Mouse (Mus musculus) myocyte (in vitro differentiated cells): Measurements from ENCODE around the gene Armcx5. TPM values are rescaled to one million over a fixed set of nuclear protein-coding genes. Genes with fewer than 3 reads are reported as not detected.
"Not testable (repeated sequence)": the region's sequence is repeated elsewhere in the genome, so short reads cannot be mapped to it uniquely, and the experiment has no call there.

Experiments
- H3K27me3 ChIP-seq: one replicate; pipeline ENCODE4 v1.6.1; 2011; ENCODE audit not compliant: control insufficient read depth, insufficient read depth, insufficient read length
- H3K36me3 ChIP-seq: one replicate; pipeline ENCODE4 v1.6.1; 2011; ENCODE audit not compliant: control insufficient read depth, insufficient read depth
- H3K4me2 ChIP-seq: one replicate; pipeline ENCODE4 v1.6.1; 2011; ENCODE audit warnings: low read depth, control low read depth
- H3K4me3 ChIP-seq: one replicate; pipeline ENCODE4 v1.5.1; 2011; ENCODE audit warnings: mild to moderate bottlenecking, control low read depth, moderate library complexity
- H3K79me2 ChIP-seq: one replicate; pipeline ENCODE4 v1.6.1; 2011; ENCODE audit not compliant: control insufficient read depth, insufficient read depth
- H3ac ChIP-seq: one replicate; pipeline ENCODE4 v1.6.1; 2011; ENCODE audit not compliant: control insufficient read depth, insufficient read length
- CEBPB ChIP-seq: IDR thresholded peaks from 2 replicates; pipeline ENCODE4 v1.6.1; 2011; ENCODE audit warnings: mild to moderate bottlenecking, moderate library complexity; ENCODE audit not compliant: poor library complexity, insufficient read depth, severe bottlenecking
- E2F4 ChIP-seq: IDR thresholded peaks from one replicate; pipeline ENCODE4 v1.6.1; 2011; ENCODE audit warnings: mild to moderate bottlenecking, control low read depth, moderate library complexity; ENCODE audit not compliant: insufficient read depth
- MAX ChIP-seq: IDR thresholded peaks from one replicate; pipeline ENCODE4 v1.6.1; 2011; ENCODE audit warnings: low read depth, mild to moderate bottlenecking, control low read depth
- MYOD1 ChIP-seq, 3 experiments: IDR thresholded peaks; one replicate each; pipeline ENCODE4 v1.6.1; 2011; ENCODE audit warnings: control low read depth in 2 of 3, low read depth in 2 of 3, mild to moderate bottlenecking in 2 of 3, moderate library complexity in 1 of 3; ENCODE audit not compliant: insufficient read length in 2 of 3, control insufficient read depth in 1 of 3
- MYOG ChIP-seq, 3 experiments: IDR thresholded peaks; one replicate each; pipeline ENCODE4 v1.6.1; 2011; ENCODE audit warnings: control low read depth in 2 of 3, low read depth in 2 of 3, mild to moderate bottlenecking in 2 of 3; ENCODE audit not compliant: insufficient read length in 2 of 3, control insufficient read depth in 1 of 3, insufficient read depth in 1 of 3
- POLR2A ChIP-seq: IDR thresholded peaks from one replicate; pipeline ENCODE4 v1.6.1; 2011; ENCODE audit warnings: low read depth, mild to moderate bottlenecking, control low read depth, moderate library complexity; ENCODE audit not compliant: insufficient read length
- POLR2AphosphoS2 ChIP-seq: IDR thresholded peaks from one replicate; pipeline ENCODE4 v1.6.1; 2011; ENCODE audit warnings: low read depth, control low read depth; ENCODE audit not compliant: insufficient read length
- REST ChIP-seq: IDR thresholded peaks from one replicate; pipeline ENCODE4 v1.6.1; 2011; ENCODE audit warnings: mild to moderate bottlenecking, control low read depth, moderate library complexity; ENCODE audit not compliant: insufficient read depth, insufficient read length
- SRF ChIP-seq: IDR thresholded peaks from one replicate; pipeline ENCODE4 v1.6.1; 2011; ENCODE audit warnings: low read depth; ENCODE audit not compliant: control insufficient read depth, insufficient read length
- TCF12 ChIP-seq: IDR thresholded peaks from one replicate; pipeline ENCODE4 v1.6.1; 2011; ENCODE audit warnings: mild to moderate bottlenecking, control low read depth; ENCODE audit not compliant: poor library complexity, insufficient read depth, severe bottlenecking
- TCF3 ChIP-seq: IDR thresholded peaks from one replicate; pipeline ENCODE4 v1.6.1; 2011; ENCODE audit warnings: low read depth, control low read depth; ENCODE audit not compliant: insufficient read length
- USF1 ChIP-seq: IDR thresholded peaks from one replicate; pipeline ENCODE4 v1.6.1; 2011; ENCODE audit warnings: low read depth, mild to moderate bottlenecking, control low read depth, moderate library complexity
- polyA plus RNA-seq: library from polyadenylated mRNA; unstranded; fragments of >200 nt; fragmentation: generic; extraction: Trizol; gene quantifications from one replicate; pipeline ENCODE4 v1.2.1, GENCODE M21; 2012; ENCODE audit warnings: missing spikeins

The Armcx5 gene
- polyA plus RNA-seq, 1 experiment: 1.7 TPM

- Histone ChIP-seq H3K4me3 (no peak overlapping the region), H3K79me2 (no peaks in the 10 kb centered on the region), H3K27me3 (no peaks in the 10 kb centered on the region), H3K4me2 (no peak overlapping the region), H3ac (no peak overlapping the region), H3K36me3 (peaks cover 5% of the 10 kb centered on the region)
- TF ChIP-seq E2F4 (no peak), MYOG (IDR thresholded peaks at IDR 0.05; ENCODE audit: control insufficient read depth in 1 of 3, insufficient read depth in 1 of 3, insufficient read length in 2 of 3, low read depth in 2 of 3) (no peak), REST (no peak), POLR2A (no peak), POLR2AphosphoS2 (no peak), MYOD1 (IDR thresholded peaks at IDR 0.05; ENCODE audit: control insufficient read depth in 1 of 3, insufficient read length in 2 of 3, low read depth in 2 of 3) (no peak), TCF3 (no peak), TCF12 (no peak), MAX (no peak), CEBPB (no peak), USF1 (no peak), SRF (no peak)
These were observed 19.2 kb downstream of the Armcx5 start for GRCm38 (mm10) chrX:135761707-135762106.

- no peaks in the 10 kb centered on the region for H3K27me3 ChIP-seq
- TF ChIP-seq MAX: no peak
- no peak for TF ChIP-seq MYOD1 (IDR thresholded peaks at IDR 0.05; ENCODE audit: control insufficient read depth in 1 of 3, insufficient read length in 2 of 3, low read depth in 2 of 3)
- TF ChIP-seq TCF3: no peak
- TF ChIP-seq MYOG (IDR thresholded peaks at IDR 0.05; ENCODE audit: control insufficient read depth in 1 of 3, insufficient read depth in 1 of 3, insufficient read length in 2 of 3, low read depth in 2 of 3): no peak
- no peak for TF ChIP-seq SRF
- no peak for TF ChIP-seq REST
- TF ChIP-seq TCF12: no peak
- no peak for TF ChIP-seq CEBPB
- TF ChIP-seq POLR2A: no peak
- TF ChIP-seq POLR2AphosphoS2: no peak
- no peak for TF ChIP-seq E2F4
- TF ChIP-seq USF1: no peak
- H3K36me3 ChIP-seq: peaks cover 1% of the 10 kb centered on the region
- no peak overlapping the region for H3ac ChIP-seq
- H3K4me3 ChIP-seq: no peak overlapping the region
- no peak overlapping the region for H3K4me2 ChIP-seq
- H3K79me2 ChIP-seq: no peaks in the 10 kb centered on the region
These were observed 25.6 kb downstream of the Armcx5 start for GRCm38 (mm10) chrX:135768043-135768548.

- TF ChIP-seq REST (no peak), POLR2AphosphoS2 (no peak), MYOD1 (IDR thresholded peaks at IDR 0.05; ENCODE audit: control insufficient read depth in 1 of 3, insufficient read length in 2 of 3, low read depth in 2 of 3) (no peak), MYOG (IDR thresholded peaks at IDR 0.05; ENCODE audit: control insufficient read depth in 1 of 3, insufficient read depth in 1 of 3, insufficient read length in 2 of 3, low read depth in 2 of 3) (no peak), TCF12 (no peak), POLR2A (no peak), CEBPB (no peak), SRF (no peak), MAX (no peak), E2F4 (no peak)
- H3K27me3 ChIP-seq: no peaks in the 10 kb centered on the region
- H3K4me2 ChIP-seq: no peak overlapping the region
- H3K79me2 ChIP-seq: no peaks in the 10 kb centered on the region
- H3ac ChIP-seq: no peak overlapping the region
- H3K4me3 ChIP-seq: no peak overlapping the region
- no peaks in the 10 kb centered on the region for H3K36me3 ChIP-seq
These were observed 26.0 kb downstream of the Armcx5 start for GRCm38 (mm10) chrX:135768565-135768964.

- Histone ChIP-seq H3K27me3 (no peaks in the 10 kb centered on the region), H3K4me2 (no peak overlapping the region), H3K4me3 (no peak overlapping the region), H3K79me2 (no peaks in the 10 kb centered on the region), H3K36me3 (no peaks in the 10 kb centered on the region), H3ac (no peak overlapping the region)
- no peak for TF ChIP-seq CEBPB
- TF ChIP-seq POLR2AphosphoS2: no peak
- no peak for TF ChIP-seq MAX
- no peak for TF ChIP-seq MYOG (IDR thresholded peaks at IDR 0.05; ENCODE audit: control insufficient read depth in 1 of 3, insufficient read depth in 1 of 3, insufficient read length in 2 of 3, low read depth in 2 of 3)
- no peak for TF ChIP-seq E2F4
- no peak for TF ChIP-seq TCF12
- TF ChIP-seq TCF3: no peak
These were observed 49.0 kb downstream of the Armcx5 start for GRCm38 (mm10) chrX:135791536-135791935.

GRCm38 (mm10) chrX:135792326-135792725, 49.8 kb downstream of the Armcx5 start:
- no peak overlapping the region for H3K4me3 ChIP-seq
- peak overlapping the region; percentile 34 for H3K4me2 ChIP-seq
- no peaks in the 10 kb centered on the region for H3K27me3 ChIP-seq
- peak; percentile 54 for TF ChIP-seq TCF12
- no peak for TF ChIP-seq CEBPB
- TF ChIP-seq SRF: no peak
- TF ChIP-seq MYOD1 (IDR thresholded peaks at IDR 0.05; ENCODE audit: control insufficient read depth in 1 of 3, insufficient read length in 2 of 3, low read depth in 2 of 3): peak; percentile 79 to 91 (median 91)
- no peaks in the 10 kb centered on the region for H3K36me3 ChIP-seq
- no peak overlapping the region for H3ac ChIP-seq
- no peaks in the 10 kb centered on the region for H3K79me2 ChIP-seq

GRCm38 (mm10) chrX:135795591-135796304, 53.2 kb downstream of the Armcx5 start:
- not testable (repeated sequence) for H3ac ChIP-seq, H3K27me3 ChIP-seq, H3K4me2 ChIP-seq, H3K4me3 ChIP-seq, H3K79me2 ChIP-seq, H3K36me3 ChIP-seq
